Mouse (Mus musculus) heart, postnatal 0 days (tissue): ENCODE results near the gene Atf1. TPM values are rescaled to one million over a fixed set of nuclear protein-coding genes. Genes with fewer than 3 reads are reported as not detected.

Experiments used
- ATAC-seq: fragments of 200-750 bp; cut with Nextera tagmentation; 2 replicates; pipeline ENCODE4 v1.8.0; 2017; ENCODE audit warnings: low read depth, moderate number of reproducible peaks, moderate library complexity; ENCODE audit not compliant: insufficient read depth
- DNase-seq: peaks from one replicate; pipeline ENCODE4 v3.0.0-alpha.2; 2016; ENCODE audit warnings: low spot score
- H3K27ac ChIP-seq: fragments of 300-500 bp; sonication (generic); 2 replicates; pipeline ENCODE4 v1.5.1; 2014; ENCODE audit warnings: low read depth, mild to moderate bottlenecking
- H3K27me3 ChIP-seq: fragments of 300-500 bp; sonication (generic); 2 replicates; pipeline ENCODE4 v1.6.1; 2014; ENCODE audit warnings: low read length, mixed read lengths; ENCODE audit not compliant: control insufficient read depth, insufficient read depth
- H3K36me3 ChIP-seq: fragments of 300-500 bp; sonication (generic); replicated peaks from 2 replicates; pipeline ENCODE4 v1.6.1; 2014; ENCODE audit warnings: low read length, mixed read lengths; ENCODE audit not compliant: control insufficient read depth, insufficient read depth
- H3K4me1 ChIP-seq: fragments of 300-500 bp; sonication (generic); 2 replicates; pipeline ENCODE4 v1.6.1; 2014; ENCODE audit warnings: antibody characterized with exemption; ENCODE audit not compliant: control insufficient read depth, insufficient read depth
- H3K4me2 ChIP-seq: fragments of 300-500 bp; sonication (generic); 2 replicates; pipeline ENCODE4 v1.6.1; 2014; ENCODE audit warnings: low read depth, mild to moderate bottlenecking, low read length, moderate library complexity
- H3K4me3 ChIP-seq: fragments of 300-500 bp; sonication (generic); 2 replicates; pipeline ENCODE4 v1.5.1; 2014; ENCODE audit warnings: low read depth, low read length
- H3K9ac ChIP-seq: fragments of 300-500 bp; sonication (generic); replicated peaks from 2 replicates; pipeline ENCODE4 v1.6.1; 2014; ENCODE audit warnings: low read depth, low read length, mixed read lengths
- H3K9me3 ChIP-seq: fragments of 300-500 bp; sonication (generic); replicated peaks from 2 replicates; pipeline ENCODE4 v1.6.1; 2016; ENCODE audit warnings: low read length; ENCODE audit not compliant: control insufficient read depth
- CTCF ChIP-seq: IDR thresholded peaks from 2 replicates; pipeline ENCODE4 v1.5.1; 2016; ENCODE audit warnings: antibody characterized with exemption, control low read depth, low read depth
- EP300 ChIP-seq: IDR thresholded peaks from 2 replicates; pipeline ENCODE4 v1.6.1; 2016; ENCODE audit warnings: antibody characterized with exemption, low read depth
- WGBS: fragments of 180-500 bp; shearing (Covaris S2); extraction: QIAGEN DNeasy Blood & Tissue Kit; methylation state at CpG from one replicate; pipeline ENCODE4 v1.1.7; 2014; 5-methylcytosine and 5-hydroxymethylcytosine counted together
- polyA plus RNA-seq: library from polyadenylated mRNA; unstranded; fragments of >200 nt; fragmentation: Nextera tagmentation; extraction: Ambion mirVana; gene quantifications from 2 replicates; pipeline ENCODE4 v1.2.1, GENCODE M21; 2015
- total RNA-seq: library from RNA; depleted of rRNA; stranded (reverse); fragments of >200 nt; gene quantifications from 2 replicates; pipeline ENCODE4 v1.2.3, GENCODE M21; 2014; ENCODE audit warnings: low replicate concordance

The Atf1 gene
- total and polyA plus RNA-seq, 2 experiments from 2014 or later, result 33.9 to 51.4 TPM

DNA sequence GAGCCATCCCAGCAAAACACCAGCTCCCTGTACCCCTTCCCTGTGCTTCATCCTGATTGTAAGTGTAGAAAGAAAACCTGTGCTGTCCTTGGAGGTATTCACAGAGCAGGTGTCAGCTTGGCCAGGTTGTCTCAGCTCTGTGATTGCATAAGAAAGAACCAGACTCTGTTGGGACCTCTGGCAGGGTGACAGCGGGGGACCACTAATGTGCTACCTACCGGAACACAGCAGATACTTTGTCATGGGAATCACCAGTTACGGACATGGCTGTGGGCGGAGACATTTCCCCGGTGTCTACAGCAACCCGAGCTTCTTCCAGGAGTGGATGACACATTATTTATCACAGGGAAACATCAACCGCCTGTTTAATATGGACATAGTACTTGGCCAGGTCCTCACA lies 64.7 kb downstream of the Atf1 start:
- DNase-seq (no peak), ATAC-seq (no peak)
- Histone ChIP-seq H3K27ac (no peak overlapping the region), H3K9ac (no peak overlapping the region), H3K4me3 (no peak overlapping the region), H3K4me1 (no peaks in the 10 kb centered on the region), H3K27me3 (no peaks in the 10 kb centered on the region), H3K4me2 (no peak overlapping the region), H3K36me3 (no peaks in the 10 kb centered on the region), H3K9me3 (no peaks in the 10 kb centered on the region)
- WGBS, result 57% methylated on average over 7 of the region's 7 CpGs
- TF ChIP-seq EP300 (no peak), CTCF (no peak)

DNA sequence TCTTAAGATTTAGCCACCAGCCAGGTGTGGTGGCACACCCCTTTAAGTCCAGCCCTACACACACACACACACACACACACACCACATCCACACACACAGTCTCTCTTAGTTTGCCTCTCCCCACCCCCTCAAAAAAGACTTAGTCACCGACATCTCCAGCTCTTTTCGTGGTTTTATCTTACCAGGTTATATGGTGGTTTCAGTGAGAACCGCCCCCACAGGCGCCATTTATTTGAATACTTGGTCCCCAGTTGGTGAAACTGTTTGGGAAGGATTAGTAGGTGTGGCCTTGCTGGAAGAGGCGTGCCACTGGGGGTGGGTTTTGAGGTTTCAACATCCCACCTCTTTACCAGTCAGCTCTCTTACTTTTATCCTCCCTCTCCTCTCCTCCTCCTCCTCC lies 70.2 kb downstream of the Atf1 start:
- ATAC-seq, result no peak

DNA sequence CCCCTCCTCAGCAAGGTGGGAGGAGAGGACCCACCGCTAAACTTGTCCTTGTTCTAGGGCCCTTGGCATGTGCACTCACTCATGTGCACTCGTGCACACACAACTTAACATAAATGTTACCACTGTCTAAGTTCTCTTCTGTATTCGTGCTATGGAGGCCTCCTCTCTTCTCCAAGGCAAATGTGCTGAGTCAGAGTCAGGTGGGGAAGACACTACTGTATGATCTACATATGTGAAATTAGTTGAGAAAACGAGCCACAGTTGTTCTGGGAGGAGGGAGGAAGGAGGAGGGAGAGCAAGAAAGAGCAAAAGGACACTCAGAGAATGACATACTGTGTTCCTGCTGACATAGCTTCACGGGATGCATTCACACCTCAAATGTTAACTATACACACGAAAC lies 72.9 kb downstream of the Atf1 start:
- DNase-seq (no peak), ATAC-seq (no peak)
- Histone ChIP-seq H3K4me2 (no peak overlapping the region), H3K27ac (no peak overlapping the region), H3K4me1 (peaks cover 3% of the 10 kb centered on the region; the same call in 1 of the 2 replicates), H3K9me3 (no peaks in the 10 kb centered on the region), H3K9ac (no peak overlapping the region), H3K36me3 (no peaks in the 10 kb centered on the region), H3K27me3 (no peaks in the 10 kb centered on the region), H3K4me3 (no peak overlapping the region)
- 75% methylated on average over 6 of the region's 6 CpGs for WGBS
- TF ChIP-seq CTCF (no peak), EP300 (no peak)

More for the DNA sequence above, 70.2 kb downstream of the Atf1 start:
- H3K27me3 ChIP-seq, result no peaks in the 10 kb centered on the region
- H3K27ac ChIP-seq, result no peak overlapping the region
- H3K36me3 ChIP-seq, result no peaks in the 10 kb centered on the region
- TF ChIP-seq EP300 (no peak), CTCF (no peak)
- DNase-seq, result no peak
- WGBS, result 82% methylated on average over 5 of the region's 5 CpGs
- H3K4me1 ChIP-seq, result no peaks in the 10 kb centered on the region
- no peak overlapping the region for H3K4me2 ChIP-seq
- no peaks in the 10 kb centered on the region for H3K9me3 ChIP-seq
- no peak overlapping the region for H3K4me3 ChIP-seq
- no peak overlapping the region for H3K9ac ChIP-seq

DNA sequence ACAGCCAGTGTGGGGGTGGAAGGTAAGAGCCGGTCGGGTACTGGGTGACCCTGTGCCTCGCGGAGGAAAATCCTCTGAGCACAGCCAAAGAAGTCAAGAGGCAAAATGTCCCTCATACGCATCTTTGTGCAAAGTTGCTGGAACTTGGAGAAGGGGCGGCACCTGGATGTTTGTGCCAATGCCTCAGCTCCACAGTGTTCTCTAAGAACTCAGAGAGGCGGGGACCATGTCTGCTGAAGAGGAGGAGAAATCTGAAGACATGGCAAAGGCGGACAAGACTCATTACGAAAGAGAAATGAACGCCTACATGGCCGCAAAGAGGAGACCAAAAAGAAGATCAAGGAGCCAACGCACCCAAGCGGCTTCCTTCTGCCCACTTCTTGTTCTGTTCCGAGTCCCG lies 73.9 kb downstream of the Atf1 start:
- Histone ChIP-seq H3K27ac (no peak overlapping the region), H3K9ac (no peak overlapping the region), H3K36me3 (no peaks in the 10 kb centered on the region), H3K4me2 (no peak overlapping the region), H3K27me3 (no peaks in the 10 kb centered on the region), H3K9me3 (no peaks in the 10 kb centered on the region), H3K4me1 (peaks cover 3% of the 10 kb centered on the region; the same call in 1 of the 2 replicates), H3K4me3 (no peak overlapping the region)
- DNase-seq (no peak), ATAC-seq (no peak)
- WGBS, result 83% methylated on average over 15 of the region's 15 CpGs
- TF ChIP-seq CTCF (no peak), EP300 (no peak)

DNA sequence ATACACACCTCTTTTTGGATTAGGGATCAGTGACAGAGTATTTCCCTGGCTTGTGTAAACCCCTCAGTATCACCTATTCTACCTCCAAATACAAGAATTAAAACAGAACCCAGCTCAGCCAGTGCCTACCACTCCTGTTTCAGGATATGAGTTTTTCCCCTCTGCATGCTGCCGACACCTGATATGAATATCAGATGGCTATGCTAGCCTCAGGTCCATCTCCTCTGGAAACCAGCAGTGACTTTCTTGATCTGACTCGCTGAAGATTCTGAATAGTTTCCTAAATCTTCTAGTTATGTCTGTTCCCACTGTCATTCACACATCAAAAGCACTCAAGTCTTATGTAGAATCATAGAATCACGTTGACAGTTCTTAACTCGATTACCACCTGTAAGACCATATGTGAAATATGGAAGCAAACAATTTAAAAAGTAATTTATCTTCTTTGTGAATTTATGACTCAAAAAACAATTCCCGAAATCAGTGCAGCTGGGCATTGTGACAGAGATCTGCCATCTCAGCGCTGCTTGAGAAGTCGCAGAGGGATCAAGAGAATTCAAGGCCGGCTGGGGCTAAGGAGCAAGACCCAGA lies 75.9 kb downstream of the Atf1 start:
- TF ChIP-seq CTCF (no peak), EP300 (no peak)
- H3K9ac ChIP-seq, result peak overlapping the region; percentile 72
- DNase-seq (no peak), ATAC-seq (no peak)
- peaks cover 3% of the 10 kb centered on the region; the same call in 1 of the 2 replicates for H3K4me1 ChIP-seq
- no peaks in the 10 kb centered on the region for H3K9me3 ChIP-seq
- 60% methylated on average over 8 of the region's 8 CpGs for WGBS
- no peaks in the 10 kb centered on the region for H3K36me3 ChIP-seq
- H3K27ac ChIP-seq, result peak overlapping the region; percentile 92
- H3K4me3 ChIP-seq, result peak overlapping the region; percentile 62; the same call in 1 of the 2 replicates
- H3K4me2 ChIP-seq, result peak overlapping the region; percentile 85
- H3K27me3 ChIP-seq, result no peaks in the 10 kb centered on the region
